Mouse (Mus musculus): Measurements from ENCODE around the gene Tmem136.

GRCm38 (mm10) chr9:43109125-43109524, 7.2 kb downstream of the Tmem136 start:
- TF ChIP-seq CTCF (conservative IDR thresholded peaks at IDR 0.05; ENCODE audit: insufficient read depth, insufficient read length, low read depth, low read length): no peak
- no peak for TF ChIP-seq POLR2A (IDR thresholded peaks at IDR 0.05; ENCODE audit: low read depth, low read length)

Data from kidney, adult 2 months (tissue).